Mouse (Mus musculus) hindbrain, embryonic 10.5 days (tissue): ENCODE data around the gene Sept1. TPM values are rescaled to one million over a fixed set of nuclear protein-coding genes. Genes with fewer than 3 reads are reported as not detected.

Source experiments
- DNase-seq: peaks from one replicate; pipeline ENCODE4 v3.0.0-alpha.2; 2017; ENCODE audit warnings: low spot score
- H3K27ac ChIP-seq: fragments of 300-500 bp; sonication (generic); 2 replicates; pipeline ENCODE4 v1.5.1; 2016; ENCODE audit warnings: mild to moderate bottlenecking, moderate library complexity
- H3K27me3 ChIP-seq: fragments of 300-500 bp; sonication (generic); 2 replicates; pipeline ENCODE4 v1.6.1; 2016; ENCODE audit warnings: mild to moderate bottlenecking; ENCODE audit not compliant: poor library complexity, insufficient read depth, severe bottlenecking
- H3K36me3 ChIP-seq: fragments of 300-500 bp; sonication (generic); 2 replicates; pipeline ENCODE4 v1.6.1; 2016; ENCODE audit warnings: mild to moderate bottlenecking, moderate library complexity
- H3K4me1 ChIP-seq: fragments of 300-500 bp; sonication (generic); replicated peaks from 2 replicates; pipeline ENCODE4 v1.6.1; 2016; ENCODE audit warnings: mild to moderate bottlenecking
- H3K4me3 ChIP-seq: fragments of 300-500 bp; sonication (generic); 2 replicates; pipeline ENCODE4 v1.5.1; 2016; ENCODE audit warnings: mild to moderate bottlenecking, moderate library complexity
- H3K9me3 ChIP-seq: fragments of 300-500 bp; sonication (generic); 2 replicates; pipeline ENCODE4 v1.6.1; 2016; ENCODE audit warnings: mild to moderate bottlenecking, moderate library complexity
- WGBS: fragments of 180-500 bp; shearing (Covaris S2); methylation state at CpG from one replicate; pipeline ENCODE4 v1.1.7; 2016; 5-methylcytosine and 5-hydroxymethylcytosine counted together
- polyA plus RNA-seq: library from polyadenylated mRNA; unstranded; fragments of >200 nt; fragmentation: Nextera tagmentation; extraction: Ambion mirVana; gene quantifications from 2 replicates; pipeline ENCODE4 v1.2.1, GENCODE M21; 2016

Sept1 gene
- polyA plus RNA-seq, 1 experiment from 2014 or later = 33.8 TPM

GRCm38 (mm10) chr7:127165607-127166493 is 67.1 kb downstream of the Sept1 start:
- H3K4me3 ChIP-seq = no peak overlapping the region
- WGBS = 92% methylated on average over 12 of the region's 12 CpGs
- DNase-seq = no peak
- no peaks in the 10 kb centered on the region for H3K27me3 ChIP-seq
- H3K4me1 ChIP-seq = no peaks in the 10 kb centered on the region
- no peaks in the 10 kb centered on the region for H3K36me3 ChIP-seq
- no peak overlapping the region for H3K27ac ChIP-seq
- H3K9me3 ChIP-seq = no peaks in the 10 kb centered on the region

Other genes starting within 250 kb of the Sept1 start
- gene Mvp, start 218.5 kb downstream of the Sept1 start, polyA plus RNA-seq = 5.0 and 6.1 TPM in 2 replicates
- 0.25 and 0.55 TPM in 2 replicates for gene Pagr1b, start 216.6 kb downstream of the Sept1 start, polyA plus RNA-seq
- 84.3 and 130 TPM in 2 replicates for gene Pagr1a, start 215.8 kb downstream of the Sept1 start, polyA plus RNA-seq
- gene Gm42742, start 212.0 kb downstream of the Sept1 start, polyA plus RNA-seq = 17.6 and 75.1 TPM in 2 replicates
- gene Prrt2, start 211.9 kb downstream of the Sept1 start, polyA plus RNA-seq = 3.3 and 4.4 TPM in 2 replicates
- gene Maz, start 206.1 kb downstream of the Sept1 start, polyA plus RNA-seq = 66.7 and 83.1 TPM in 2 replicates
- 161 and 193 TPM in 2 replicates for gene Kif22, start 190.7 kb downstream of the Sept1 start, polyA plus RNA-seq
- not detected in 2 replicates for gene Zg16, start 145.8 kb downstream of the Sept1 start, polyA plus RNA-seq
- gene AI467606, start 141.8 kb downstream of the Sept1 start, polyA plus RNA-seq = 0.80 and 0.81 TPM in 2 replicates
- gene Qprt, start 110.9 kb downstream of the Sept1 start, polyA plus RNA-seq = 2.6 and 4.9 TPM in 2 replicates
- not detected in 2 replicates for gene Spn, start 95.3 kb downstream of the Sept1 start, polyA plus RNA-seq
- 94.4 and 96.0 TPM in 2 replicates for gene Cd2bp2, start 37.1 kb downstream of the Sept1 start, polyA plus RNA-seq
- gene Tbc1d10b, start 24.7 kb downstream of the Sept1 start, polyA plus RNA-seq = 25.6 and 28.2 TPM in 2 replicates
- gene Mylpf, start 24.2 kb downstream of the Sept1 start, polyA plus RNA-seq = 13.0 and 17.7 TPM in 2 replicates
- gene Zfp553, start 69 bp downstream of the Sept1 start, polyA plus RNA-seq = 78.7 and 81.0 TPM in 2 replicates
- gene Zfp771, start 11.1 kb upstream of the Sept1 start, polyA plus RNA-seq = 62.4 and 70.1 TPM in 2 replicates
- 284 and 329 TPM in 2 replicates for gene Dctpp1, start 27.6 kb upstream of the Sept1 start, polyA plus RNA-seq
- gene Sephs2, start 40.9 kb upstream of the Sept1 start, polyA plus RNA-seq = 69.8 and 76.2 TPM in 2 replicates
- 0.68 and 0.98 TPM in 2 replicates for gene Itgal, start 63.1 kb upstream of the Sept1 start, polyA plus RNA-seq
- 18.8 and 20.4 TPM in 2 replicates for gene Zfp768, start 112.5 kb upstream of the Sept1 start, polyA plus RNA-seq
- gene Zfp747, start 142.9 kb upstream of the Sept1 start, polyA plus RNA-seq = 7.9 and 9.5 TPM in 2 replicates
- 5.3 and 6.2 TPM in 2 replicates for gene 9130019O22Rik, start 154.0 kb upstream of the Sept1 start, polyA plus RNA-seq
- 5.4 and 6.7 TPM in 2 replicates for gene E430018J23Rik, start 160.5 kb upstream of the Sept1 start, polyA plus RNA-seq
- gene Zfp764, start 173.7 kb upstream of the Sept1 start, polyA plus RNA-seq = 6.6 and 7.1 TPM in 2 replicates
- gene Zfp688, start 188.9 kb upstream of the Sept1 start, polyA plus RNA-seq = 35.6 and 39.4 TPM in 2 replicates
- 14.8 and 15.7 TPM in 2 replicates for gene Zfp689, start 216.0 kb upstream of the Sept1 start, polyA plus RNA-seq
- gene Prr14, start 226.5 kb upstream of the Sept1 start, polyA plus RNA-seq = 53.1 and 65.9 TPM in 2 replicates
- gene Fbrs, start 246.1 kb upstream of the Sept1 start, polyA plus RNA-seq = 9.0 and 12.0 TPM in 2 replicates